Mouse (Mus musculus): Measurements from ENCODE around the gene Tmbim1. TPM values are rescaled to one million over a fixed set of nuclear protein-coding genes. Genes with fewer than 3 reads are reported as not detected.
"Not testable (repeated sequence)": the region's sequence is repeated elsewhere in the genome, so short reads cannot be mapped to it uniquely, and the experiment has no call there.

The Tmbim1 gene
- total RNA-seq, 2 experiments from 2014 or later, result 1.9 to 2.1 TPM

DNA sequence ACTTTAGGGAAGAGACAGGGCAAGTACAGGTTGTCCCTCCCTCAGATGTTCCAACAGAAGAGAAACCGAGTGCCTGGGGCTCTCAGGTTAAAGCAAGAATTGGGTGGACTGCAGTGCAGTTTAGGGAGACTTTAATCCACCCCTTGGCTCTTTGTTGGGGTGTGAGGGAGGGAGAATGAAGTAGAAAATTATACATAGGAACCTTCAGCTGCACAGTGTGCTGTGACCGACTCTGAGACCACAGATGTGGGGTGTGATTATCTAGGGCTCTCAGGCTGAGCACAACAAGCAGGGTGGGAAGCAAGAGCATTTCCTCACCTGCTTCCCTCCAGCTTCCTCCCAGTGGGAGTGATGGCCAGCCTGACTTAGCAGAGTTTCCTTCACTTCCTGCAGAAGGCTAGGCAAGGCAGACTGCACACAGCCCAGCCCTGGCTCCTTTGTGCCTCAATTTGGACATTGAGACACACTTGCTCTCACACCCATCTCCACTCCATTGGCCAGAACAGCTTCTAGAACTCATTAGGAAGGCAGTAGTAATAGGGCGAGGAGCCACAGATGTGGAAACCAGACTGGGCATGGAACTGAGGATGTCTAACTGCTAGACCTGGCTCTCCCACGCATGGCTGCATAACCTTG, 25.7 kb upstream of the Tmbim1 start:
- ATAC-seq (replicated peaks; ENCODE audit: low FRiP score, poor library complexity, severe bottlenecking), result no peak

DNA sequence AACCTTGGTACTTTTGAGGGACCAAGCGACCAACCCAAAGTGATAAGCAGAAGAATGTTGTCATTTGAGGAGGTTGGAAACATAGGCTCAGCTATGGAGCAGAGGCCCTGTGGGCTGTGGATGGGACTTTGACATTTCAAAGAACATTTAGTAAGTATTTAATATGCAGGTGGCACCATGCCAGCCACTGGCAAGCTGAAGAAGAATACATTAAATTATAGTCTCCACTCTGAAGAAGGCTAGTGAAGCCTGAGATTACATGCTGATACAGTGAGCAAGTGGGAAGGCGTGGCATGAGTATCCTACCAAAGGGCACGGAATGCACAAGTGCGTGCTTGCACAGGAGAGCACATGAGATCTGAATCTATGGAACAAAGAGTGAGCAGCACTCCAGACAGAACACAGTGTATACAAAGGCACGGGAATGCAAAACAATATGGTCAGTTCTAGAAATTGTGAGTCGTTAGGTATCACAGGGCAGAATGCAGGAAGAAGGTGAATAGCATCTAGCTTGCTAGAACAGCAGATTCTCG, 24.5 kb upstream of the Tmbim1 start:
- ATAC-seq (replicated peaks; ENCODE audit: low FRiP score, poor library complexity, severe bottlenecking), result no peak

DNA sequence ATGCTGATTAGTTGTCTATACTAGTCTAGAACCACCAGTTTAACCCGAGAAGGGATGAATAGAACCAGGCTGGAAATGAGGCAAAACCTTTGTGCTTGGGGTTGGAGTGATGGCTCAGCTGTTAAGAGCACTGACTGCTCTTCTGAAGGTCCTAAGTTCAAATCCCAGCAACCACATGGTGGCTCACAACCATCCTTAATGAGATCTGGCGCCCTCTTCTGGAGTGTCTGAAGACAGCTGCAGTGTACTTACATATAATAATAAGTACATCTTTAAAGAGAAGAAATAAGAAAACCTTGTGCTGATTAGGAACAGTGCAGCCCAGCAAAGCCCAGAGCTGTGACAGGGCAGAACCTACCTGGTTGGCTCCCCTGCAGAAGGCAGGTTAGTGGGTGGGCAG, 21.5 kb upstream of the Tmbim1 start:
- ATAC-seq (replicated peaks; ENCODE audit: low FRiP score, poor library complexity, severe bottlenecking), result not testable (repeated sequence)

DNA sequence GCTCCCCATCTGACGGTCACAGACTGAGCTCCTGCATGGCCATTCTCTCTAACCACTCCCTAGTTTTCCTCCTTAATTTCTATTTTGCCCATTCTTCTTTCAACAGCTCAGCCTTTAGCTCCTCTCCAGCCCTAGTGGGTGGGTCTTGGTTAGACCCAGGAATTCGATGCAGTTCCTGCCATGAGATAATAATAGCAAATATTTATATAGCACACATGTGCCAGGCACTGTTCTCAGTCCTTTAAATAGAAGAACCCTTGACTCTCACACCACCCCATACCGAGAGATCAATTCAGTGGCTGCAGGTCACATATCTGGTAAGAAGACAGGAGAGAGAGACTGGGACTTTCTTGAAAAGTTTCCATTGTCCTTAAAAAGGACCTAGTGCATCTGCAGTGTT, 16.0 kb upstream of the Tmbim1 start:
- ATAC-seq (replicated peaks; ENCODE audit: low FRiP score, poor library complexity, severe bottlenecking), result no peak

DNA sequence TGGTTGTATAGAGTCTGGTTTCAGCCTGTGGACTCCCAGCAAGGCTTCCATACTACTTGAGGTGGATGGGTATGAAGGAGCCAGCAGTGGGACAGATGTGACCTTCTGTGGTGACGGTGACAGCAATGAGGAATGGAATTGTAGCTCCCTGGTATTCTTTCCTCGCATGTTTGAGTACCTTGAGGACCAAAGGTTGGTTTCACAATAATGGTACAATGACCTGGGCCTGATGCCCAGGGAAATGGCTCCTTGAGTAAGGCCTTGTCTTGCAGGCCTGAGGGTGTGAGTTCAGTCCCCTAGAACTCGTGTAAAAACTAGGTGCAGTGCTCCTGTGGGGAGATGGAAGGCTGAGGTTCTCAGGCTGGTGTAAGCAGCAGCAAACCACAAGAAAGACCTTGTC, 13.3 kb upstream of the Tmbim1 start:
- no peak for ATAC-seq (replicated peaks; ENCODE audit: low FRiP score, poor library complexity, severe bottlenecking)

DNA sequence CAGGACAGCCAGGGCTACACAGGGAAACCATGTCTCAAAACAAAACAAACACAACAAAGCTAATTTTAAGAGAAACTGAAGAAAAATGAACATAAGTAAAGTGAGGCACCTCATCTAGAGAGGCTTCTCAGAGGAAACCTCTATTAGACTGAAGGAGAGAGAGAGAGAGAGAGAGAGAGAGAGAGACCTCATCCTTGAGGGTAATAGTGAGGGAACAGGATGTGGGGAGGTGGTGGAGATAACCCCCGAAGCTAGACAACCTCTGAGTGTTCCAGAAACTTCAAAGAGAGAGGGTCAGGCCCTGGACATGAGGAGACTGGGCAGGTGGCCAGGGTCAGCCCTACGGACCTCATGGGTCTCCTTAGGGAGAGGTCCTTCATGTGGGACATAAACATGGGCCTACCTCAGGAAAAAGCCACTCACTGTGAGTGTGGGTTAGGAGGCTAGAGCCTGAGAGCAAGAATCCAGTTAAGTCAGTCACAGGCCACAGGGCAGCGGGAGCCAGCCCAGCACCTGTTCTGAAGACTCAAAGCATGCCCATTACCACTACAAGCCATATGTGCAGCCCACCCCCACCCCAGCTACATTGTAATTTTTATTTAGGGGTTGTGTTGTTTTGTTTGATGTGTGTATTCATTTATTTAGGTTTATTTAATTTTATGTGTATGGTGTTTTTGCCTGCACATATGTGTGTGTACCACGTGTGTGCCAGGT, 10.8 kb upstream of the Tmbim1 start:
- ATAC-seq (replicated peaks; ENCODE audit: low FRiP score, poor library complexity, severe bottlenecking), result no peak

DNA sequence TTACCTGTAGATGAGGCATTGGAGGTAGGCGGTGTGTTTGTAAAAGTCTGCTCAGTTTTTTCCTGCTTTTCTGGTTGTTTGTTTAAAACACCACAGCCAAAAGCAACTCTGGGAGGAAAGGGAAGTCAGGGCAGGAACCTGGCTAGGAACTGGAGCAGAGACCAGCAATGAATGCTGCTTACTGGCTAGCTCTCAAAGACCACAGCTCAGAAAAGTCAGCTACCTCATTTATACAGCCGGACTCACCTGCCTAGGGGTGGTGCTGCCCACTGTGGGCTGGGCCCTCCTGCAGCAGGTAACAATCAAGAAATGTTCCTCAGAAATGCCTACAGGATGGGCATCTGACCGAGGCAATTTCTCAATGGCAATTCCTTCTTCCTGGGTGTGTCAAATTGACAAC, 9.4 kb upstream of the Tmbim1 start:
- no peak for ATAC-seq (replicated peaks; ENCODE audit: low FRiP score, poor library complexity, severe bottlenecking)

DNA sequence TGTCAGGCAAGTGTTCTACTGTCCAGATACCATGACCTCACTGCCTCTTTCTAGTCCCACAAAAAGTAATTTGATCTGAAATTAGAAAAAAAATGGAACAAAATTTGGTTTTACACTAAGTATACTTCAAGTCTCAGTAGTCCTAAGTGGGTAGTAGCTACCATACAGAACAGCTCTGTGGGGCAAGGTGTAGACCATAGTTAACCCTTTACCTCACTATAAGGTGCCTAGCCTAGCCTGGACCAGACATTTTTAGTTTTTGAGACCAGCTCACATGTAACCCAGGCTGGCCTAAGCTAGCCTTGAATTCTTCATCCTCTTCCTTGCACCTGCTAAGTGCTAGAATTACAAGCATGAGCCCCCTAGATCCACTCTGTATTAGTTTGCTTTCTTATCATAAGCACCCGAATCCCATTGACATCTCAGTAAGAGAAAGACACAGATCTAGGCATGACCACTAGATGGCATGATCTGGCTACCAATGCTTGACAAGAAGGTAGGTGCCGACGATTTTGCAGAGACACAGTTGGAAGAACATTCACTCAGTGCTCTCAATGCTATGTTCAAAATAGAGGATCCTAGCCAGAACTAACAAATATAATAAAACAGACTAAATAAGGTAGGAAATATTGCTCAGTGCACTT, 7.7 kb upstream of the Tmbim1 start:
- ATAC-seq (replicated peaks; ENCODE audit: low FRiP score, poor library complexity, severe bottlenecking), result peak; percentile 67; the same call in 1 of the 2 replicates

DNA sequence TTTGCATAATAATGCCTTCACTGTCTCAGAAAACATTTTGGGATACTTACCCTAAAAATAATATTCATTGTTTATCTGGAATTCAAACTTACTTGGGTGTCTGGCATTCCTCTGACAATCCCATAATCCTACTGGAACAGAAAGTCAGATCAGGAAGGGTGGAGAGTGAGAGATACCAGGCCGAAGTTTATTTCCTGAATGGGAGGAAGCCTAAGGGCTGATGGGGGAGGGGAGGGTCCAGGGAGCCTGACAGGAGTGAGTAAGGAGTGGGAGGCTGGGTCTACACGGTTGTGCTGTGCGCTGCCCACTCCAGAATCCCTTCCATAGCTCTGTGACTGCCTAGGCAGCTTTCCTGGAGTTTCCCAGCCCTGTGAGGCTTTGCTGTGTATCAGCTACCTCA, 4.3 kb upstream of the Tmbim1 start:
- no peak for ATAC-seq (replicated peaks; ENCODE audit: low FRiP score, poor library complexity, severe bottlenecking)

DNA sequence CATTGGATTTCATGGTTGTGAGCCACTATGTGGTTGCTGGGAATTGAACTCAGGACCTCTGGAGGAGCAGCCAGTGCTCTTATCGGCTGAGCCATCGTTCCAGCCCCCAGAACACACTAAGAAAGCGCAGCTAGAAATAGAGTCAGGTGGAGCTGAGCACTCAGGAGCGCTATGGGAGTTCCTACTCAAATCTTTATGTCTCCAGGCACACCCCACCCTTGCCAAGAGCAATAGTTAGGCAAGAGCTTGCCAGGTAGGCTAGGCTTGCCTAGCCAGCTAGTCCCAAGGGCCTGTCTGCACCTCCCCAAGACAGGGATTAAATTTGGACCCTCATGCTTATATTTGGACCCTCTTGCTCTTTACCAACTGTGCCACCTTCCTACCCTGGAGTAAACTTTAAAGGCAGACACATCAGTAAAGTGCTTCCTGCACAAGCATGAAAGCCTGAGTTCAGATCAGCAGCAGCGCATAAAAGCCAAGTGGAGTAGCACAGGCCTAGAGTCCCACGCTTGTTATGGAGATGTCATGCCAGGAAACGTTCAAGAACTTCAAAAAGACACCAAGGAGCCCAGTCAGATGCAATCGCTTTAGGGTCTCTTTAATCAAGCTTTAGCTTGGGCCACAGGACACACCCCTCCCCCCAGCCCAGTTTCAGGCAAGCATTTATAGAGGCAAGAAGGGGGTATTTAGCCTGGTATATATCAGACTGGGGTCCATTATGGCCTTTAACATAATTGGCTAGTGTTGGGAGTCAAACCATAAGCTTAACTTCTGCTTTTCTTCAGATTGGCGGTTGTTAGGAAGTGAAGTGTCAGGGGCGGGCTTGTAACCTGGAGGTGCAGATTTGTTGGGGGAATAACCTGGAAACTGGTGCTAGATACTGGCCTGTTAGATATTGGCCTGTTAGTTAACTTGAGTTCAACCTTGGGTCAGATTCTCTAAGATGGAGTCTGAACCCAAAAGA, 2.9 kb upstream of the Tmbim1 start:
- no peak for ATAC-seq (replicated peaks; ENCODE audit: low FRiP score, poor library complexity, severe bottlenecking)

DNA sequence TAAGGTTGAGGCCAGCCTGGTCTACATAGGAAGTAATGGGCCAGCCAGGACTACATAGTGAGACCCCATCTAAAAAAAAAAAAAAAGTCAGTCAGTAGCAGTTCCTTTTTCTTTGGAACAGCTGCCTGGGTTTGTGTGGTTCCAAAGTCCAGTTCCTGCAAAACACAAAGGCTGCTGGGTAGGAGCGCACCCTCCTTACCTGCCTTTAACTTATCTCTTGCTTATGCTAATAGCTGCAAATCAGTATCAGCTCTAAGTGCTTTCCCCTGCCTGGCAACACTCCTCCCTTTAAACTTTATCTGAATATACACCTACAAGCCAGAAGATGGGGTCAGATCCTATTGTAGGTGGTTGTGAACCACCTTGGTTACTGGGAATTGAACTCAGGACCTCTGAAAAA, 1.7 kb upstream of the Tmbim1 start:
- no peak for ATAC-seq (replicated peaks; ENCODE audit: low FRiP score, poor library complexity, severe bottlenecking)

GRCm38 (mm10) chr1:74304946-74305345, 476 bp downstream of the Tmbim1 start:
- ATAC-seq (replicated peaks; ENCODE audit: low FRiP score, poor library complexity, severe bottlenecking), result no peak

DNA sequence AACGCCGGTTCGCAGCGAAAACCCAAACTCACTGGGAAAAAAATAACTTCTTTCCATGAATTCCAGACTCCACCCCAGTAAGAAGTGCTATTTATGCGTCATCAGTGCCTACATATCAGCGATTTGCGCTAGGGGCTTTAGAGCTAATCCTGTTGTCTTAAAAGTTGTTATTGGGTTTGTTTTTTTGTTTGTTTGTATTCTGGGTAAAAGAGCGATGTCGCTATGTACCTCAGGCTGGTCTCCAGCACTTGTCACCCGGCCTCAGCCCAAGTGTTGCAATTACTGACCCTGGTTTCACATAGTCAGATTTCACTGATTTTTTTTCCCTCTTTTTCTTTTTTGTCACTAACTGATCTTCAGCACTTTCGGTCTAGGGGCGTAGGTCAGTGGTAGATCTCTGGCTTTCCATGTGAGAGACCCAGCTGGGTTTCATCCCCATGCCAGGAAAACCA, 1.1 kb downstream of the Tmbim1 start:
- ATAC-seq (replicated peaks; ENCODE audit: low FRiP score, poor library complexity, severe bottlenecking), result peak; percentile 22; the same call in 1 of the 2 replicates

- peak; percentile 84 for ATAC-seq (replicated peaks; ENCODE audit: low FRiP score, poor library complexity, severe bottlenecking)
These were observed 1.7 kb downstream of the Tmbim1 start for GRCm38 (mm10) chr1:74303509-74304338.

DNA sequence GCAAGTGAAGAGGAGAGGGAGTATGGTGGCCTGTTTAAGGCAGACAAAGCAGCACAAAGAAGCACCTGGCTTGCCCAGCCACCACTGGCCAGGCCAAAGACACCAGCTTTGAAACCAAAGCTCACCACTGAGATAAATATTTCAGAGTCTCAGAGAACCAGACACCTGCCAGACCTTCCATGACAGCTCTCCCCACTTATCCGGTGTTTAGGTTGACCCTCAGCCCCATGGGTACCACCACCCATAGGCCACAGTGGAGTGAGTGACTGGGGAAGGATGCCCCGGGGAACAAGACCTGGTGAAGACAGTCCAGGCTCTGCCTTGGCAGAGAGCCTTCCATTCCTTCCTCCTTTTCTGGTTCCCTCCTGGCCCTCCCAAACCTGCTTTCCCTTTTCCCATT, 2.6 kb downstream of the Tmbim1 start:
- ATAC-seq (replicated peaks; ENCODE audit: low FRiP score, poor library complexity, severe bottlenecking), result no peak

DNA sequence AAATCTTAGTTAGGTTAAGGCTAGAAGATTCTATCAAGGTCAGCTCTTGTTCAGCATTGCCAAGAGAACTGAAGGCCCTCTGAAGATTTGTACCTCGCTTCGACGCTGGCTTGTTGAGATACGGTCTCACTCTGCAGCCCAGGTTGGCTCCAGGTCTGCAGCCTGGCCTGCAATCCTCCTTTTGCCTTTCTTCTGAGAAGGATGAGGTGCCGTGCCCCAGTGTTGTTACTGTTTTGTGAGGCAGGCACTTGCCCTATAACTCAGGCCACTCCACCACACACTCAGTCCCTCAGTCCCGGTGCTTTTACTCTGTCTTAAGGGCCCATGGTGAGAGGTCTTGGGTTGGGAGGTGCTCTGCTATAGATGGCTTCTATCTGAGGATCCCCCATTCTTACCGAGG, 3.2 kb downstream of the Tmbim1 start:
- ATAC-seq (replicated peaks; ENCODE audit: low FRiP score, poor library complexity, severe bottlenecking), result no peak

DNA sequence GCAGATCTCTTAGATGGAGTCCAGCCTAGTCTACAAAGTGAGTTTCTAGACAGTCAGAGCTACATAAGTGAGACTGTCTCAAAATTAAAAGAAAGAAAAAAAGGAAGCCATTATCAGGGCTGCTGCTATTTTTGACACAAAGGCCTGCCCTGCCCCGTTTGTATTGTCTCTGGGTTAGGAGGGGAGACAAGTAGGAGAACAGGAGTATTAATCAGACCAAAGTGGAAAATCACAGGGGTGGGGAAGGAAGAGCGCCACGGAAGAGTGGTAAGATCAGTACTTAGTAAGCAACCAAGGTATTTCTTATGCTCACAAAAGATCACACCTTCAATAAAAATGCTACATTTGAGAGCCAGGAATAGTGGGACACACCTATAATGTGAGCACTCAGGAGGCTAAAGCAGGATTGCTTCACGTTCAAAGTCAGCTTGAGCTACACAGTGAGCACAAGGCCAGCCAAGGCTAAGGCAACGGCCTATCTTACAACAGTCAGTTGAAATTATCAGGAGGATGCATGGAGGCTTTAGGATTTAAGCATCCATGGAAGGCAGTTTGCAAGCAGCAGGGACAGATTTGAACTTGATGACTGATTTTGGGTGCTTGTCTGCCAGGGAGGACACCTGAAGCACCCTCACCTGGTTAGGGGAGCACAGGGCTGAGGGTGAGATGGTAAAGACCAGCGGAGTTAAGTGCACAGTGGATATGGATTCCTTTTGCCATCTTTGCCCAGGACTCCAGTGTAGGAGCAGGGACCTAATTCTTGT, 4.9 kb downstream of the Tmbim1 start:
- ATAC-seq (replicated peaks; ENCODE audit: low FRiP score, poor library complexity, severe bottlenecking), result no peak

DNA sequence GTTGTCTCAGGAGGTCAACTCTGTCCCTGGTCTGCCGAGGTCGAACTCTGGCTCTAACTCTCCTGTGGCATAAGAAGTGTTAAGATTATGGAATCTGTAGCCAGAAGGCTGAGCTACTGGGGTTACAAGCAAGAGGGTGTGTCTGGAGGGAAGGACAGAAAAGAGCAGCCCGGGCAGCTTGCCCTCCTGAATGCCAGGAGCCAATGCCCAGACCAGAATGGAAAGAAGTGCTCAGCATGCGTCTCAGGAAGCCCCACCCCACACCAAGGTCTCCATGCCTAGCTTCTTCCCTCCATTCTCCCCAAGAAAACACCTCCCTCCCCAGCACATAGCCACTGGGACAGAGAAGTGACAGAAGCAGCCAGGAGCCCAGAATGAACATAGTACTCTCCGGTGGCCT, 6.4 kb downstream of the Tmbim1 start:
- no peak for ATAC-seq (replicated peaks; ENCODE audit: low FRiP score, poor library complexity, severe bottlenecking)

All from erythroblast, adult 5-6 weeks (primary cell).